Mouse (Mus musculus) spleen, postnatal 14 days (tissue): ENCODE measurements at regions not wholly inside any gene's neighbourhood (a gene's known extent, or its start where the extent isn't known, plus 50 kb on each side); places are given as distances from the start of the nearest gene placed in this dataset.

Experiments
- DNase-seq, 2 experiments: peaks; one replicate each; pipeline ENCODE4 v3.0.0; 2021 to 2022; ENCODE audit warnings: low spot score in 2 of 2

DNA sequence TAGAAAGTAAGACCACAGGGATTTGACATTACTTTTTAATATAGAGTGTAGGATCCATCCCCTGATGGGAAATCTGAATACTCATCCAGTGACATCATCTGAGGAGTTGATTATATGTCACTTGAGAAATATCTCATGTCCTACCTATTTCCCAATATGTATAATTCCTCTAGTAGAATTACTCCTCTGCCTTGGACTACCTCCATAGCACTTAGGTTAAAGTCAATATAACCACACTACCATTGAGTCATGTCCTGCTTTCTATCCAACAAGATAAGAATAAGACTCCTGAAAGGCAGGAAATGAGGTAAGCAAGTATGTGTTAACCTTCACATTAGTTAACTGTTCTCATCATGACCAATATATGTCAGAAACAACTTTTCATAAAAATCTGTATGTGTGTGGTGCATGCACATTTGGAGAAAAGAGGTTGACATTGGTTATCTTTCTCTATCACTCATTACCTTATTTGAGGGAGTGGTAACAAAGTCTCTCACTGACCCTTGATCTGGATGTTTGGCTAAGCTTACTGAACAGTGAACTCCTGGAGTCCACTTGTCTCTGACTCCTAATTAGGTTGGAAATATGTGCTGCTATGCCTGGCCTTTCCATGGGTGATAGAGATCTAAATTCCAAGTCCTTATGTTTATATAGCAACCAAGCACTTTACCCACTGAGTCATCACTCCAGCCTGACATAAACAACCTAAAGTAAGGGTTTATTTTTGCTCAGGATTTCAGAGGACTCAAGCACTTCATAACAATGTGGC is 292.0 kb upstream of the Pitrm1 start:
- no peak for DNase-seq

DNA sequence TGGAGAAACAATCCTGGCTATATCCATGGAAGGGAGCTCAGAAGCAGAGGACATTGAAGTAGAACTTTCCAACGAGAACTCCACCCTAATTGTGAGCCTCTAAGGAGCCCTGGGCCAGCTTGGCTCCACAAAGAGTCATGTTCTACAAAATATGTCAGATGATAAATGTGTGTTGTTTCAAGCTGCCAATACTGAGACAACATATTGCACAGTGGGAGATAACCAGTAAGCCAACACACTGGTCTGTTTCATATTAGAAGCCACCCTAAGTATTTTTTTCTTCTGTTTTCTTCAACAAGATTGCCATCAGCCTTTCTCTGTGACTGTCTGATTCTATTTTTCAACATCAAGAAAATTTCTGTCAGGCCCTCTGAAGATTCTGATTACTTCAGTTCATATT is 289.5 kb upstream of the Pitrm1 start:
- no peak for DNase-seq

DNA sequence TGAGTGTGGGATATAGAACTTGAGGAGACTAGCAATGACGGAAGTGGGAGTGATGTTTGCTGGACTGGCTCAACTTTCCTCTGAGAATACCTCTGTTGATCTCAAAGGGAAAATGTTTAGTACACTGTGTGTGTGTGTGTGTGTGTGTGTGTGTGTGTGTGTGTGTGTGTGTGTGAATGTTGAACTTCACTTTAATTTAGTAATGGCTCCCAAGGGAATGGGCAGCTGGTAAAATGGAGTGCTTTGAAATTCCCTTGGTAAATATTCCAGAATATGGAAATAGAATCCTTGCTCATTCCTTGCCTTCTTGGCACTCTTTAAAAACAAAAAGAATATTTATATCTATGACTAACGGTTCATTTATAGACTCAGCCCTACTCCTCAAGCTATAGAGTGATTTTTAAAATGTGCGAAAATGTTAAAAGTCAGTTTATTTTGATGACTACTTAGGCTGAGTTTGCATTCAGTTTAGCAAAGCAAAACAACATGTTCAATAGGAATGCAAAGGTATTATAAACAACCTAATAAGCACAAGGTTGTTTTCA is 287.6 kb upstream of the Pitrm1 start:
- no peak for DNase-seq

DNA sequence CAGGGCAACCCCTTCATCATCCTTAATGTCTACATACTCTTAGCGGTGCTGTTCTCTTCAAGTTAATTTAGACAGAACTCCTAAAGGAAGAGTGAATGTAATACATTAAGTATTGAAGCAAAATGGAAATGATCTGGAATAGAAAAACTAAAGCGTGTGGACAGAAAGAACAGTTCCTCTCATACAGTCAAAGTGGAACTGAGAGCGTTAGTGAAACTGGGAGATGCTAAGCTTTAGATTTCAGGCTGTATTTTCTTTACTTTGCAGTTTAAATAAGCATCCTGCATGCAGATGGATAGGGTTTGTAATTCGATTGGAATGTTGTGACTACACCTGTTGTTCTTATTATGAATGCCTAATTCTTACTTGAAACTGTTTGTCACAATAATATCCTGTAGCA is 286.5 kb upstream of the Pitrm1 start:
- DNase-seq = no peak

DNA sequence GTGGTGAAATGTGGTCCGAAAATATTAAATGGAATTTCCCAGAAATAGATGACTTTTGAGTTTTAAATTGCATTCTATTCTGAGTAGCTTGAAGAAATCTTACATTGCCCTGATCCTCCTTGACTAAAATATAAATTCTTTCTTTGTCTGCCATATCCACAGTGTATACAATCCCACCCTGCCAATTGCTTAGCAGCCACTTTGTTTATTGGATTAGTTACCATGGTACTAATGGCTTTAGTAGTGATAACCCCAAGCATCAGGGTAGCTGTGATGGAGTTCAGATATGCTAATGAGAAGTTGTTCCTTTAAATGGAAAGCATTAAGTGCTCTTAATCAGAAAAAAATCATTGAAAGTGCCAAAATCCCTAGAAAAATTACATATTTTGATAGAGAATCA is 277.4 kb upstream of the Pitrm1 start:
- DNase-seq = no peak

DNA sequence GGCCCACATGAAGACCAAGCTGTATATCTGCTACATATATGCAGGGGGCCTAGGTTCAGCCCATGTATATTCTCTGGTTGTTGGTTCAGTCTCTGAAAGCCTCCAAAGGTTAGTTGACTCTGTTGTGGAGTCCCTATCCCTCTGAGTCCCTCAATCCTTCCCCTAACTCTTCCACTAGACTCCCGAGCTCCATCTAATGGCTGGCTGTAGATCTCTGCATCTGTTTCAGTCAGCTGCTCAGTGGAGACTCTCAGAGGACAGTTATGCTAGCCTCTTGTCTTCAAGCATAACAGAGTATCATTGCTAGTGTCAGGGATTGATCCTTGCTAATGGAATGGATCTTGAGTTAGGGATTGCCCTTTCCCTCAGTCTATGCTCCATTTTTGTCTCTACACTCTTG is 275.0 kb upstream of the Pitrm1 start:
- no peak for DNase-seq

DNA sequence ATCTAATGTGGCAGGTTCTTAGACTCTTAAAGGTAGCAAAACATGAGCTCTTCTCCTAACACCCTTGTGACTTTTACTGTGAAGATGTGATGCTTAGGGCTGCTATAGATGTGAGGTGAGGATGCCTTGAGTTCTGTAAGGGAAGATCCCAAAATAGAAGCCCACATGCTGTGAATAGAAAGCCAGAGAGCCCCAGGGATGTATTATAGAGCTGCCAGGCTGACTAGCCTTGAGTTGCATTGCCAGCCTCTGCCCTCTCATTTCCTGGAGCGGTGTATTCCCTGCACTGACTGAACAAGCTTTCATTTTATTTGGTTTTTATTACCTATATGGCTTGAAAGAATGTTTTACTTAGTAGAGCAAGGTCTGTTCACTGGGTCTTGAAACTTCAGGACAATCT is 267.9 kb upstream of the Pitrm1 start:
- DNase-seq = no peak

DNA sequence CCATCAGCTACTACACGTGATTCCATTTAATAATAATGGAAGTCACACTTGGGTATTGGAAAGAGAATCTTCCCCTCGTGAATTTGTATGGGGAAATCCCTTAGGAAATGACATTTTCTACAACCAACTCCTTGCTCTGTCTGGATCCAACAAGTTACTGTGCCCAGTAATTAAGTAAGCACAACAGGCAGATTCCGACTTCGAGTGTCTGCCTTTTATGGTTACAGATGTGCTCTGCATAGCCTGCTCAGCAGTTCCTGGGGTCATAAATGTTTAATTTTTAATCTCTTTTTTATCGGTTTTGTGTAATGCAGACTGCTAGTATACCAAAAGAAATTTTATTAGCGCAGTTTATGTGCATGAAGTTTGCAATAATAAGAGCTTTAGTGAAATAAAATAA is 259.8 kb upstream of the Pitrm1 start:
- DNase-seq = no peak

DNA sequence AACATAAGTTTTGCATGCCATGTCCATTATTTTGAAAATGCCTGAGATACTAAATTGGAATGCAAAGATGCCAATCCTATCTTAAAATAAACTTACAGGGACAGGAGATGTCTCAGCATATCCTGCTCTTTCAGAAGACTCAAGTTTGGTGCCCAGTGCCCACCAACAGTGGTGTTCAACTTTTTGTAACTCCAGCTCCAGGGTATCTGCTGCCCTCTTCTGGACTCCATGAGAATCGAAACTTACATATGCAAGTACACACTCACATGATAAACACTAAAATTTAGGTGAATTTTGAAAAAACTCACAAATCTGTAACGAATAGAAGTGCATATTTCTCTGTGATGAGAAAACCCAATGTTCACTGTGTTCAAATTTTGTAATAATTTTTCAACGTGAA is 255.9 kb upstream of the Pitrm1 start:
- DNase-seq = no peak

DNA sequence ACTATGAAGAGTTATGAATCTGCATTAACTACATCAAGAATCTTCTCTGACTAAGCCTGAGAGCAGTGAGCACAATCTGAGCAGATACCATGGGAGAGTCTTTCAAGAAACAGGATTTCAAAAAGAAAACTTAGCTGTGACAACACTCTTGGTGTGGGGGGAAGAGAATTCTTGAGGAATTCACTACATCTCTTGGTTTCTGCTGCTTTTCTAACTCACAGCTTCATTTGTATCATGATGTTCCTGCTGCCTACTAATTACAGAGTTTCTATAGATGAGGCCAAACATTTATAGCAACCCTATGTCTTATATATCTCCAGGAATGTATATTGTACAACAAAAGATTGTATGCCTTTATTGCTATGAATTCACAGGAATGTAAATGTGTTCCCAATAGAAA is 242.2 kb upstream of the Pitrm1 start:
- DNase-seq = no peak

DNA sequence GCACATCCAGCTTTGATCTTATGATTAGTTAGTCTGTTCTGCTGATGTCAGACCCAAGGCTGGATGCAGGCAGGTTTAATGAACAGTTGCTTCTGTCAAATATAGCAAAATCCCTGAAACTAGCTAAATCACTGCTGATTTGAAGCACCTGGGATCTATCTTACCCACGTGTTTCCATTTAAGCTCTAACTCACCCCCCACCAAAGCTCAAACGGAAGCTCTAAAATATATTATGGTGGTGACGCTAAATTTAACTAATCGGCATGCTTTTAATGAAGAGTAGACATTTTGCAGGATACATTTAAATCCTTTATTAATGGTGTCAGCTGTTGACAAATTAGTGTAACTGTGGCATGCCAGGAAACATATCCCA is 241.3 kb upstream of the Pitrm1 start:
- no peak for DNase-seq

DNA sequence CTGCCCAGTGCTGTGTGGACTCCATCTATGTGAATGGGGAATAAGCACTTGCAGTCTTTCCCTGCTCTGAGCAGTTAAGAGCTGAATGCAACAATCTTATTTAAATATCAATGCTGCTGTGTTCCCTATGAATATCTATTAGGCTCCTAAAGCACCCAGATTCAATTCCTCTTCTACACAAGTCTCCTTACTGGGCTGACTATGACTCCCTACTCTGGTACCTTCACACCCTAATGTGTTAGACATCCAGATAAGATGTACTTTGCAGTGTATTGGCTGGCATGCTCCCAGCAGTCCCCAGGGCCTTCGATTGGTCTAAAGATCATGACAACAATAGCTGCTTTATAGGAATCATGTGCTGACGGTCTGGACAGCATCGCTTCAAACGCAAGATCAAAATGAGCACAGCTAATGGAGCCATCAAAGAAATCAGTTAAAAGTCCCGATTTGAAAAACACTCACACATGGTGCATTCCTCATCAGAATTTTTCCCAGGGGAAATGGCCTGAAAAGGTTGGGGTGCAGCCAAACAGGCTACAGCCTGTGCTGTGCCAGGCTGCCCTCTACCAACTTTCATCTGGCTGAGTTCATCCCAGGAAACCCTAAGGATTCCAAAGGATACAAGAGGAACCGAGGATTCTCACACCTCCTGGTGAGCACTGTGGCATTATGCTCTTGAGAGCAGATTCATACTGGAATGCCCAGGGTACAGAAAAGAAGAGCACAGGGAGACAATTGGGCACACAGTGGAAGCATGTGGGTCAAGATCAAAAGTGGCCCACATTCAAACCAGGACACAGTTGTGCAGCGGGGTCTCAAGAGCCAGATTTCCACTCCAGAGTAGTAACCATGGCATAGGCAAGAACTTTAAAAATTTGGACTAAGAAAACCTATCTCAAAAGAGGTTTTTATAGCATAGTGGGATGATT is 240.7 kb upstream of the Pitrm1 start:
- no peak for DNase-seq

DNA sequence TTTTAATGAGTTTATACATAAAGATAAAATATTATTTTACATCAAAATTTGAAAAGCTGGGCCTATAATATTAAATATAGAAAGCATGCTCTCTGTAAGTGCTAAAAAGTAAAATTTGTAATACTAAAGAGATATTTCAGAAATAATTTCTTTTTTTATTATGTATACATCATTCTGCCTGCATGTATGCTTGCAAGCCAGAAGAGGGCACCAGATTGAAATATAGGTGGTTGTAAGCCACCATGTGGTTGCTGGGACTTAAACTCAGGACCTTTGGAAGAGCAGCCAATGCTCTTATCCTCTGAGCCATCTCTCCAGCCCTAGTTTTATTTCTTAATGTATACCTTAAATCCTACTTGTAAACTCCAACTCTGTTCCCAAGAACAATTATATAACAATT is 231.7 kb upstream of the Pitrm1 start:
- DNase-seq = no peak

DNA sequence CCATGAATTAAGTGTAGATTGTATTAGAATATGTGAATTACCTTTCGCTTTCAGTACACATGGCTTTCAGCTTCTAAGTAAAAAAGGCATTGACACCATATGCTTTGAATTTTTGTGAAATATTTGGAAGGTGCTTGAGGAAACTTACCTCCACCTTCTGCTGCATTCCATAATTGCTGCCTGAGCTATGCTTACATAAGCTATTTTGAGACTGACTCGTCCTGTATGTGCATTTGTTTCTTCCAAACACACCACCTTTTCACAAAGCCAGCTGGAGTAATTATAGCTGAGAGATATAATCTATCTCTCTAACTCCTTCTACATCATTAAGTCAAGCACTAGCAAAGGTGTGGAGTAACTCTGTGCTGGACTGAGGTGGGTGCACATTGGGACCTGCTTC is 224.0 kb upstream of the Pitrm1 start:
- DNase-seq = no peak

DNA sequence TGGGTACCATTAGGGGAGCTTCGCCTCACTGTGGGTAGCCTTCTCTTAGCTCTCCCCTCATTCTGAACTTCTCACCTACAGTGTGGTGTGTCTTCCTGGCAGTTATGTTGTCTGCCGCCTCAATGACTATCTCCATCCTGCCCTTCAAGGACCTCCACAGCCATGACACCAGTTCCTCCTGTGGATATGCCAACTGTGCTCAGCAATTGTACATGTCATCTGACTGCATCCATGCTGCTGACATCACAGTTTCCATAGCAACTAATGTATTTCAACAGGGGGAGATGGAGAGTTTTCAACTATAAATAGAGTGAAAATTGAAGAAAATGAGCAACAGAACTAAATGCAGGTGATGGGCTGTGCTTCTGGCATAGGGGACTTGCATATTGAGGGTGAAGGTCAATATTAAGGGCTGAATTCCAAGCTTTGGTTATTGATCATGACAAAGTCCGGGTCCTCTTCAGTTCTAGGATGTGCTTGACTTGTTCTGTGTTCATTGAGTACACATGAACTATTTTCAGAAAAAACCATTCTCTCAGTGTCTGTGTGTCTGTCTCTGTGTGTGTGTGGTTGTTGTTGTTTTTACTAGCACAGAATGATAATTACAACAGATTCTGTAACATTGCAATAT is 217.5 kb upstream of the Pitrm1 start:
- DNase-seq = no peak

DNA sequence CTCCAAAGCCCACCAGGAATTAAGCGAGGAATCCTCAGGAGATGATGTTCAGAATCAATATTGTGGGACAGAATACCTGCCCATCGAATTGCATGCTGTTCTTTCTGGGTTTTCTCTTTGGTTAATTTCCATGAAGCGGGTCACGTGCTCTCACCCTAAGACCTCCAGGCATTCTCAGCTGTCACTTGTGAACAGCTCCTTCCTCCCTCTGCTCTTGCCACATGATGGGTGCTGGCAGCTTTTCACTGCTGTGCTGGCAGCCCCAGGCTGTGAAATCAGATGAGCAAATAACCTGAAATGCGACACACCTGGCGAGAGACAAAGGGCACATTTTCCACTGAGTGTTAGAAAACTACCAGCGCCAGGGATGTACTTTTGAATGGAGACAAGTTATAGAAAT is 207.8 kb upstream of the Pitrm1 start:
- no peak for DNase-seq

DNA sequence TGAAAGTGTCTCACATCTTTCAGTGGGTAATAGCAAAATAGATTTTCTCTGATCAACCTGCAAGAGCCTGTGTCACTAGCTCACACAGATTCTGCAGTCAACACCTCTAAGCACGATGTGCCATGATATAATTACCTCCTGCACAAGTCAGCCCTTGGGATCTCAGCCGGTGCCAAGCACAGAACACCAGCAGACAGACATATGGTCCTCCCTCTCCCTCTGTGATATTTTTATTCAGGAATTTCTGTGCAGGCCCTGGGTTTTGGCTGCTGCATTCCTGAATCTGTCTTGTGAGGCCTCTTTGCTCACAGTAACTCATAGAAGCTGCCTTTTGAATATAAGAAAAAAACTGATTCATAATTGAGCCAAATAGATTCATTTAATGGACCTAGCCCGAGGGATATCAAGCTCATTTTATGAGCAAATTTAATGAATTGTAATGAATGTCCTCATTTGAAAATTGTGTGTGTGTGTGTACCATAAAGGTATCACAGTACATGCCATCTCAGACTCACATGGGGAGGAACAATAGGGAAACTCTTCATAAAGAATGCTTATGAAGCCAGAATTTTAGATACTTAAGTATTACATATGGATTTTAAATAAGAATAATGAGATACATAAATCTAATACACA is 206.7 kb upstream of the Pitrm1 start:
- DNase-seq = no peak

DNA sequence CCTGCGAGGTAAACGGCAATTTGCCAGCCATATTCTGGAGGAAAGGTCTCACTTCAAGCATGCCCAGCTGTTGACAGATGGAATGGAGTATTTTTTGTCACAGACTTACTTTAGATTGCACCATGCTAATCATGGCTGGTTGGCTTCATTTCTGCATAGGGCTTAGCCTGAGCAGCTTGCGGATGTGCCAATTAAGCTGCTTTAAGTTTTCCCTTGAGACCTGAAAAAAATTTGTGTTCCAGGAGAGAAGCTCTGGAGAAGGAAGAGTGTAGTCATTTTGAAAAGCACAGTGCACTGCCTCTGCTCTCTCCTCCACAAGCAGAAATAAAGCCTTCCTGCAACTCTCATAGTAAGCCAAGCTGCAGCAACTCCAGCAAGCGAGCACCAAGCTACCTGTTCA is 182.8 kb upstream of the Pitrm1 start:
- DNase-seq = no peak

DNA sequence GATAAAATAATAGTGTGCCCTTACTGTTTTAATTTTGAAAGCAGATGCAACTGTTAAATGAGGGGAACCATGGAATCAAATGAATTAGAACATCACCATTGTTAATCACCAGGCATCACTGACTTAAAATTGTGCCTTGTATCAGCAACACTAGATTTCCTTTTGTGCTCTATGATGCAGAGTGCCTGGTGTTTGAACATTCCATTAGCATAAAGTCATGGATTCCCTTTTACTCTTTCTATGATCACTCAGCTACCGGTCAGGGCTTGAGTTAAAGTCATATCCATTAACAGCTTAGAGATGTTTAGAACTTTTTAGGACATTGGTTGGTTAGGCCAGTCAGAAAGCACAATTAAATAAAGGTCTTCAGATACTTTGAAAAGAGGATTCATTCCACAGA is 180.3 kb upstream of the Pitrm1 start:
- no peak for DNase-seq

DNA sequence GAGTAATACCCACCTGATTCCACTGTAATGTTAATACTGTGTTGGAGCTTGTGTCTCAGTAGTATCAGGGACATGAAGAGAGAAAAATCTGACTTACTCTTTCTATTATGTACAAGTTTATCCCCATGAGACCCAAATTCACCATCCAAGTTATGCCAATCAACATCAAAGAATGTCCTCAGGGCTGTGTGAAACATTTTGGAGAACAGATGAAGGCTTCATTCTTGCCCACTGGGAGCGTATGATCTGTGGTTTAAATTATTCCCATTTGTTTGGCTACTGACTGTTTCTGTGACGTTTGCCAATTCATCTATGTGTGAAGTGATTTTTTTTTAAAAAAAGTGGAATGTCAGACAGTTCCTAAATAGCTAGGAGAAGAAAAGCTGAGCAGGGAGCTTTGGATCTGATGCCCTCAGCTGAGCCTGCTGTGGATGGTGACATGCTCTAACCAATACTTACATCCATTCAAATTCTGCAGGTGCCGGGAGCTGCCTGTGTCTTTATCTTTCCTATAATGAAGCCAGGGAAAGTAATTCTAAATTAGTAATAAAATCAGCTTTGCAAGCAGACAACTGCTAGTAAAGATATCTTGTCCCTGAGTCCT is 173.3 kb upstream of the Pitrm1 start:
- DNase-seq = no peak

DNA sequence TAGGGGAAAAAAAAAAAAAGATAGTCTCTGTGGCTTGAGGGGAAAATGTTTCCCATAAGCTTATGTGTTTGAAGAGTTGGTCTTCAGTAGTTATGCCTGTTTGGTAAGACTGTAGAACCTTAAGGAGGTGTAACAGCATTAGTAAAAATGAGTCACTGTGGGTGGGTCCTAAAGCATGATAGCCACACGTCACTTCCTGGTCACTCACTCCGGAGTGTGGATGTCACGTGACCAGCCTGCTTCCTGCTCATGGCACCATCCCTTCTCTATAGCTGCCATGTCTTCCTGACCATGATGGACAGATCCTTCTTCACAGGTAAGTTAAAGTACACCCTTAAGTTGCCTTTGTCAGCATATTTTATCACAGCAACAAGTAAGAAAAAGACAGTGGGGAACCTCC is 170.0 kb upstream of the Pitrm1 start:
- DNase-seq = no peak
